Mouse (Mus musculus): ENCODE measurements around the gene Gm21903. TPM values are rescaled to one million over a fixed set of nuclear protein-coding genes. Genes with fewer than 3 reads are reported as not detected.
"Not testable (repeated sequence)": the region's sequence is repeated elsewhere in the genome, so short reads cannot be mapped to it uniquely, and the experiment has no call there.

Gm21903 gene
- not detected in 2 replicates for total RNA-seq (2012; rRNA removed)

DNA sequence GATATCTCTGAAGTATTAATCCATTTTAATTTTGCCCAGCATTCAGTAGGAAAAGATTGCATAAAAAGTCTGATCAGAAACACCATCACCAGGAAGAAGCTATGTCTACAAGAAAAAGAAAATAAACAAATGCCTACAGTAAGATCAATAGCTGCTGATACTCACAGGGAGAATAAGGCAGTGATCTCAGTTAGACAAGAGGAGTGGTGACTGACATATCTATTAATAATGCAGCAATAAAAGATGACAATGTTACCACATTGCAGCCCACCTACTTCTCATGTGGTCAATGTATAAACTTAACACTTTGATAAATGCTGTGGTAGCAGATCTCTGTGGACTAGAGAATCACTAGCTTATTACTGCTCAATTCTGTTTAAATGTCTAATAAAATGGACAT is at the start of gene Gm21903:
TSS of gene Gm21903 (minus strand) at position 101 of the 400 bp plus-strand sequence.
- H3K9me3 ChIP-seq (ENCODE audit: control insufficient read depth, insufficient read depth, low read depth, low read length), result no peaks in the 10 kb centered on the region
- no peaks in the 10 kb centered on the region for H3K36me3 ChIP-seq (ENCODE audit: control insufficient read depth, insufficient read depth, low read length, poor library complexity, severe bottlenecking)
- TF ChIP-seq ZC3H11A (IDR thresholded peaks at IDR 0.05; ENCODE audit: borderline replicate concordance, low read depth, low read length), result no peak
- DNase-seq (ENCODE audit: low read depth, low spot score), result no peak
- H3K4me1 ChIP-seq (ENCODE audit: control insufficient read depth in 2 of 2, insufficient read depth in 2 of 2, low read length in 2 of 2, poor library complexity in 1 of 2), result no peaks in the 10 kb centered on the region
- in situ Hi-C loops (cut with MboI; ENCODE audit: low sequenced_read_pairs in 2 of 2, unreplicated experiment in 2 of 2), result no loop called here
- H3K4me3 ChIP-seq (ENCODE audit: insufficient read depth in 1 of 2, low read depth in 1 of 2, low read length in 2 of 2, poor library complexity in 1 of 2, severe bottlenecking in 1 of 2), result no peak within 1 kb of the TSS
- no peak within 1 kb of the TSS for H3K9ac ChIP-seq (ENCODE audit: insufficient read depth, low read depth, low read length, poor library complexity, severe bottlenecking)
- no peak within 1 kb of the TSS for H3K27ac ChIP-seq (ENCODE audit: insufficient read depth, low read depth, low read length, poor library complexity, severe bottlenecking)

GRCm38 (mm10) chr17:39076937-39077336 is 33.8 kb upstream of the Gm21903 start, which contains the start of gene Esp23:
Esp23 (minus strand) TSS chr17:39077037.
- Histone ChIP-seq H3K27ac (ENCODE audit: insufficient read depth, low read depth, low read length, poor library complexity, severe bottlenecking) (no peak within 1 kb of the TSS), H3K4me1 (ENCODE audit: control insufficient read depth in 2 of 2, insufficient read depth in 2 of 2, low read length in 2 of 2, poor library complexity in 1 of 2) (no peaks in the 10 kb centered on the region), H3K36me3 (ENCODE audit: control insufficient read depth, insufficient read depth, low read length, poor library complexity, severe bottlenecking) (no peaks in the 10 kb centered on the region), H3K4me3 (ENCODE audit: insufficient read depth in 1 of 2, low read depth in 1 of 2, low read length in 2 of 2, poor library complexity in 1 of 2, severe bottlenecking in 1 of 2) (no peak within 1 kb of the TSS), H3K9ac (ENCODE audit: insufficient read depth, low read depth, low read length, poor library complexity, severe bottlenecking) (no peak within 1 kb of the TSS), H3K9me3 (ENCODE audit: control insufficient read depth, insufficient read depth, low read depth, low read length) (no peaks in the 10 kb centered on the region)
- in situ Hi-C loops (cut with MboI; ENCODE audit: low sequenced_read_pairs in 2 of 2, unreplicated experiment in 2 of 2), result no loop called here
- no peak for TF ChIP-seq ZNF384 (IDR thresholded peaks at IDR 0.05; ENCODE audit: low read depth, low read length)
- TF ChIP-seq ZC3H11A (IDR thresholded peaks at IDR 0.05; ENCODE audit: borderline replicate concordance, low read depth, low read length), result no peak
- no peak for TF ChIP-seq HCFC1 (IDR thresholded peaks at IDR 0.05; ENCODE audit: borderline replicate concordance, insufficient read depth, low read length)
- TF ChIP-seq CHD2 (IDR thresholded peaks at IDR 0.05; ENCODE audit: low read depth, low read length), result no peak
- TF ChIP-seq MAFK (IDR thresholded peaks at IDR 0.05; ENCODE audit: insufficient read depth, low read depth, low read length), result no peak
- DNase-seq (ENCODE audit: low read depth, low spot score), result no peak

DNA sequence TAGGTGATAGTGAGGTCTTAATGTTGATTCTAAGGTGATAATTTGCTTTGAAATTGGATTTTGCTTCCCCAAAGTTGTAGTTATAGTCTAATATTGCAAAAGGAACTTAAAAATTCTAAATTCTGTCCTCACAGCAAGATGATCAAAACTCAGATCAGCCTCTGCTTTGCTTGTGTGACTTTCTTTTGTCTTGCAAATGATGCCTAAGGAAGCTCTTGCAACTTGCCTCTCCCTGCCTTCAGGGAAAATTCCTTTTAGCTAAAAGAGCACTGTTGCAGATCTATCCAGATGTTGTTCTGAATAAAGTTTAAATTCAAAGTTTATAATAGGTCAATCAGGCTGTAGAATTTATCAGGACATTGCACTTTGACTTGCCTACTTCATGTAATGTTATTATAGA is 20.5 kb upstream of the Gm21903 start:
- in situ Hi-C loops (cut with MboI; ENCODE audit: low sequenced_read_pairs in 2 of 2, unreplicated experiment in 2 of 2), result no loop called here
- Histone ChIP-seq H3K9me3 (ENCODE audit: control insufficient read depth, insufficient read depth, low read depth, low read length) (no peaks in the 10 kb centered on the region), H3K4me1 (ENCODE audit: control insufficient read depth in 2 of 2, insufficient read depth in 2 of 2, low read length in 2 of 2, poor library complexity in 1 of 2) (no peaks in the 10 kb centered on the region), H3K27ac (ENCODE audit: insufficient read depth, low read depth, low read length, poor library complexity, severe bottlenecking) (no peak overlapping the region), H3K4me3 (ENCODE audit: insufficient read depth in 1 of 2, low read depth in 1 of 2, low read length in 2 of 2, poor library complexity in 1 of 2, severe bottlenecking in 1 of 2) (no peak overlapping the region), H3K9ac (ENCODE audit: insufficient read depth, low read depth, low read length, poor library complexity, severe bottlenecking) (no peak overlapping the region), H3K36me3 (ENCODE audit: control insufficient read depth, insufficient read depth, low read length, poor library complexity, severe bottlenecking) (no peaks in the 10 kb centered on the region)
- TF ChIP-seq MAFK (IDR thresholded peaks at IDR 0.05; ENCODE audit: insufficient read depth, low read depth, low read length), result no peak
- TF ChIP-seq HCFC1 (IDR thresholded peaks at IDR 0.05; ENCODE audit: borderline replicate concordance, insufficient read depth, low read length), result no peak
- no peak for TF ChIP-seq CHD2 (IDR thresholded peaks at IDR 0.05; ENCODE audit: low read depth, low read length)
- no peak for TF ChIP-seq ZC3H11A (IDR thresholded peaks at IDR 0.05; ENCODE audit: borderline replicate concordance, low read depth, low read length)
- no peak for TF ChIP-seq ZNF384 (IDR thresholded peaks at IDR 0.05; ENCODE audit: low read depth, low read length)
- DNase-seq (ENCODE audit: low read depth, low spot score), result peak; percentile 9

DNA sequence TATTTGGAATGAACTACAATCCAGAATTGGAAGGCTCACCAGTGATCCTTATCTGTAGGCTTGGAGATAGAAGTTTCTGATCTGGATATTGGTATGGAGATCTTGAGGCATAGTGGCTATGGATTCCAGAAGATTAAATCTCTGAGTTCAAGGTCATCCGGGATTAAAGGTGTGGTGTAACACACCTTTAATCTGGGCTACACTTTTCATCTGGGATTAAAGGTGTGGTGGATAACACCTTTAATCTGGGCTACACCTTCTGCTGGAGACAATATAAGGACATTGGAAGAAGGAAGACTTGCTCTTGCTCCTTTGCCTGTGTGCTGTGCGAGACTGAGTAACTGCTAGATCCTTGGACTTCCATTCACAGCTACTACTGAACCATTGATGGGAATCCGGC is 6.7 kb downstream of the Gm21903 start, which contains the start of gene Esp24:
TSS of gene Esp24 (plus strand) at position 301 of the 400 bp plus-strand sequence.
- H3K9me3 ChIP-seq (ENCODE audit: control insufficient read depth, insufficient read depth, low read depth, low read length); H3K9ac ChIP-seq (ENCODE audit: insufficient read depth, low read depth, low read length, poor library complexity, severe bottlenecking); in situ Hi-C loops (cut with MboI; ENCODE audit: low sequenced_read_pairs in 2 of 2, unreplicated experiment in 2 of 2); H3K4me3 ChIP-seq (ENCODE audit: insufficient read depth in 1 of 2, low read depth in 1 of 2, low read length in 2 of 2, poor library complexity in 1 of 2, severe bottlenecking in 1 of 2); DNase-seq (ENCODE audit: low read depth, low spot score); H3K4me1 ChIP-seq (ENCODE audit: control insufficient read depth in 2 of 2, insufficient read depth in 2 of 2, low read length in 2 of 2, poor library complexity in 1 of 2); H3K36me3 ChIP-seq (ENCODE audit: control insufficient read depth, insufficient read depth, low read length, poor library complexity, severe bottlenecking); H3K27ac ChIP-seq (ENCODE audit: insufficient read depth, low read depth, low read length, poor library complexity, severe bottlenecking): not testable (repeated sequence)

DNA sequence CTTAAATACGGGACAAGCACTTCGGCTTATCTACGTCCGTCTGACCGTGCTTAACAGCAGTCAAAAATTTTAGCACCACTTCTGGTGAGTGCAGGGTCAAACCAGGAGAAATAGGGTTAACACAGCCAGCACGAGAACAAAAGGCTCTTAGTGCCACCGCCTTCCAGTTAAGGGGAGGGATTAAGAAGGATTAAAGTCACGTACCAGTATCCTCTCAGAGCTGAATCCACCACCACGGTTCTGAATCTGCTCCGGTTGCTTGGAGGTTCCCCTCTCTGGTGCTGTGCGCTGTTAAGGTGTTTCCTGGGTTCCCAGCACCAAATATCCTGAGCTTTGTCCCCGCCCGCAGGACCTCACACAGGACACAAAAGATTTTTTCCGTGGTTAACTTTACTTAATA is 26.0 kb downstream of the Gm21903 start:
- no peak overlapping the region for H3K9ac ChIP-seq (ENCODE audit: insufficient read depth, low read depth, low read length, poor library complexity, severe bottlenecking)
- H3K4me1 ChIP-seq (ENCODE audit: control insufficient read depth in 2 of 2, insufficient read depth in 2 of 2, low read length in 2 of 2, poor library complexity in 1 of 2), result no peaks in the 10 kb centered on the region
- no peaks in the 10 kb centered on the region for H3K9me3 ChIP-seq (ENCODE audit: control insufficient read depth, insufficient read depth, low read depth, low read length)
- no peak overlapping the region for H3K4me3 ChIP-seq (ENCODE audit: insufficient read depth in 1 of 2, low read depth in 1 of 2, low read length in 2 of 2, poor library complexity in 1 of 2, severe bottlenecking in 1 of 2)
- in situ Hi-C loops (cut with MboI; ENCODE audit: low sequenced_read_pairs in 2 of 2, unreplicated experiment in 2 of 2), result no loop called here
- H3K36me3 ChIP-seq (ENCODE audit: control insufficient read depth, insufficient read depth, low read length, poor library complexity, severe bottlenecking), result no peaks in the 10 kb centered on the region
- no peak for DNase-seq (ENCODE audit: low read depth, low spot score)
- H3K27ac ChIP-seq (ENCODE audit: insufficient read depth, low read depth, low read length, poor library complexity, severe bottlenecking), result no peak overlapping the region
- TF ChIP-seq MAFK (IDR thresholded peaks at IDR 0.05; ENCODE audit: insufficient read depth, low read depth, low read length) (no peak), ZNF384 (IDR thresholded peaks at IDR 0.05; ENCODE audit: low read depth, low read length) (no peak), CHD2 (IDR thresholded peaks at IDR 0.05; ENCODE audit: low read depth, low read length) (no peak)

Measured in ES-E14 (cell line).